Mouse (Mus musculus) heart, postnatal 0 days (tissue): Measurements from ENCODE around the gene 4921517D22Rik.

Experiments used
- CTCF ChIP-seq: IDR thresholded peaks from 2 replicates; pipeline ENCODE4 v1.5.1; 2016; ENCODE audit warnings: antibody characterized with exemption, control low read depth, low read depth
- EP300 ChIP-seq: IDR thresholded peaks from 2 replicates; pipeline ENCODE4 v1.6.1; 2016; ENCODE audit warnings: antibody characterized with exemption, low read depth

DNA sequence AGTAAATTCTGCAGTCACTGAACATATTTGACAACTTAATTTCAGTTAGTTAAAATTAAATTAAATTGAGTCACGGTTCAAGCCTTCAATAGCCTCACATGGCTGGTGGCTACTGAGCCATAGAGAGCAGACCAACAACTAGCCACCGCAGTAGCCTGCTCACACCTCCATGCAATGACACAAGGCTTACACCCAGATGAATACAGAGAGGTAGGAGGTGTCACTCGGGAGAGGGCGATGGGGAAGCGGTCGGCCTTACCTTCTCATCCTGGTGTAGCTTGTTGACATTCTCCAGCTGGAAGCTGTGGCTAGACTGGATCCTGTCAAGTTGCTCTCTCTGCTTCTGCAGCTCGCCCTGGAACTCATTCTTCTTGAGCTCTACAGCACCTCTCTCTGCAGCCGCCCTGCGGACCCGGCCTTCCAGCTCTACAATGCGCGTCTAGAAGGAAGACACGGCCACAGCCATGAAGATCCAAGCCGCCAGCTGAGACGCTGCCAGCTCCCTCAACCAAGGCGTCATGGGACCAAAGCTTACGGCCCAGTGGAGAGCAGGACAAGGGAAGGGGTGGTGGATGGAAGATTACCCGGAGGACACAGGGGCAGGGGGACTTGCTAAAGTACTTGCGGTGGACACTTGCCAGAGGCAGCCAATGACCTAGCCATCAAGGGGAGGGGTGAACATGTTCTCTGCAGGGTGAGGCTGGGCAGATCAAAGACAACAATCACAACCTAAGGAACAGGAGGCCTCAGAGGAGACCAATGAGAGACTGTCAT lies 29.8 kb downstream of the 4921517D22Rik start:
- TF ChIP-seq CTCF = no peak
- no peak for TF ChIP-seq EP300
